Mouse (Mus musculus) T-cell, adult 2 months (primary cell): Measurements from ENCODE around the gene Slc10a1.
"Not testable (repeated sequence)": the region's sequence is repeated elsewhere in the genome, so short reads cannot be mapped to it uniquely, and the experiment has no call there.

Experiments
- DNase-seq: peaks from one replicate; pipeline ENCODE4 v3.0.0; 2022; ENCODE audit warnings: low spot score

Gene Slc10a1

DNA sequence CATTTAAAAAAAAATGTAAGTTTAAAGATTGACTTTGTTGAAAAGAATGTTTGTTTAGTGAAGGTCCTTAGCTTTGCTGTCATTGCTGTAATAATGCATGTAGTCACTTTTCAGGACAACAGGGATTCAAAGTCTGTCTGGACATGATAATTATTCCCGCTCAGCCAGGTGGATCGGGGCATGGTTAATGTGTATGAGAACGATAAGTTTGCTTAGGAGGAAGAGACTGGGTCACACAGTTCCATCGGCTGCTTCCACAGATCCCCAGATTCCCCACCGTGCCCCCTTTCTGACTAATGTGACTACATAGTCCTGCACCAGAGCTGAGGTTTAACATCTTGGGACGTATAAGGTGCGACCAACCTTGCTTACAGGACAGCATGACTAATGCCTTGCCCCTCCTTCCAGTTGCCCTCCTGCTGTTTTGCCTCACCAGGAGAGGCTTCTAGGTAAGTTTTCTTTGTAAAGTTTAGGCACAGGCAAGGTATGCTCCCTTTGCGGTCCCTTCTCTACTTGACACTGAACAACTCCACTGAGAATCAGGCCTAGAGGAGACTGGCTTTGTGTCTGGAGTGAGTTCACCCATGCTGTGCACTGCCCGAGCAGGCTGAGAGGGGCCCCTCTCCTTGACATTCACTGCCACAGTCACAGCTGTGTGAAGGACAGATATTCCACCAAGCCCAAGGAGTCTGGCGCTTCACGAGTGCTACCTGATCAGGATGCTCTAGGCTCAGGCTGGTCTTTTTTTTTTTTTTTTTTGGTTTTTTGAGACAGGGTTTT is 2.3 kb downstream of the Slc10a1 start:
- DNase-seq, result no peak

DNA sequence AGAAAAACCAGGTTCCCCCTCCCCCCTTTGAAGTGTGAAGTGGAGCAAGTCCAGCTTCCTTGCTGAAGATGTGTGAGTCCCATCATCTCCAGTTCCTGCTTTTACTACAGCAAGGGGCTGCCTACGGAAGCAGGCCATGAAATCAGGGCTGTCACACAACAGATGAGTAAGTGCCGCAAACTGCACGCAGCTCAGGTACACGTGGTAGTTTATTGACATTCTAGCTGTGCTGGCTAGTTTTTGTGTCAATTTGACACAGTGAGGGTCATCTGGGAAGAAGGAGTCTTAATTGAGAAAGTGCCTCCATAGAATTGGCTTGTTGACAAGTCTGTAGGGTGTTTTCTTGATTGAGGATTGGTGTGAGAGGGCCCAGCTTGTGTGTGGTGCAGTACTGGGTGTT is 5.9 kb downstream of the Slc10a1 start:
- no peak for DNase-seq

DNA sequence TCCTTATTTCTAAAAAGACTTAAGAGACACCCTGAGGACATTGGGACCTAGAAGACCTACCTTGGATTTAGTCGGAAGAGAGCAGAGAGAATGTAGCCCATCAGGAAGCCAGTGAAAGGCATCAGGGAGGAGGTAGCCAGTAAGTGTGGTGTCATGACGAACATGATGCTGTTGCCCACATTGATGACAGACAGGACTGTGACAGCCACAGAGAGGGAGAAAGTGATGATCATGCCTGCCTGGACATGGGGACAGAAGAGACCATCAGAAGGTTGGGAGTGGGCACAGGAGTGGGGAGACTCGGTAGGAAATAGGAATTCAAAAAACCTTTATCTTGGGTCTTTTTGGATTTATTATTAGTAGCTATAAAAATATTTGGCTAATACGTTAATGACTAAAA is 10.5 kb downstream of the Slc10a1 start:
- no peak for DNase-seq

DNA sequence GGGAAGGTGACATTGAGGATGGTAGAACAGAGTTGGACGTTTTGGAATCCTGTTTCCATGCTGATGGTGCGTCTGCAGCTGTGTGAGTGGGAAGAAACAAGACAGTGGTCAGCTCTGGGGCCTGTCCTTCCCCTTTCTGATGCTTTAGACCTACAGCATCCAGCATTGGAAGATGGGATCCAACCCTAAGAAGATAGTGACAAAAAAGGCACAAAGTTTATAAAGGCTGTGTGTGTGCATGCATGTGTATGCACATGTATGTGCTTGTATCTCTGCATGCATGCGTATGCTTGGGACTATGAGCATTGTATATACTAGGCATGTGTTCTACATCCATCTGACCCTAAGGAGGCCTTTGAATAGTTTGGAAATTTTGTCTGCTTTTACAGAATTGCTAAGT is 12.5 kb downstream of the Slc10a1 start:
- no peak for DNase-seq

DNA sequence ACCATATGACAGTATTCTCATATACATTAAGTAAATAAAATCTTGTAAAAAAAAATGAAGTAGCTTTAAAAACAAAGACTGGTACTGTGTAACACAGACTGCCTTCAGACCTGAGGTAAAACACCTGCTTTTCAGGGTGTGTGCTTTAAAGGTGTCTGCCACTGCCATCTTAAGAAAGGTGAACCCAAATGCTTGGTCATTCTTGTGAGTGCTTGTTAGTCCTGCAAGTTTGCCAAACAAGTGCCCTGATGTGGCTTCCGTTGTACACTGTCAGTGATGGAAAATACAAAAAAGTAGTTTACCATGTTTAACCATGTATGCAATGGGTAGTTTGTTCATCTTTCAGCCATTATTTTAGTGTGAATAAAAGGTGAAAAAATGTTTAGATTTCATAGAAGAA is 16.0 kb downstream of the Slc10a1 start:
- peak; percentile 15 for DNase-seq

DNA sequence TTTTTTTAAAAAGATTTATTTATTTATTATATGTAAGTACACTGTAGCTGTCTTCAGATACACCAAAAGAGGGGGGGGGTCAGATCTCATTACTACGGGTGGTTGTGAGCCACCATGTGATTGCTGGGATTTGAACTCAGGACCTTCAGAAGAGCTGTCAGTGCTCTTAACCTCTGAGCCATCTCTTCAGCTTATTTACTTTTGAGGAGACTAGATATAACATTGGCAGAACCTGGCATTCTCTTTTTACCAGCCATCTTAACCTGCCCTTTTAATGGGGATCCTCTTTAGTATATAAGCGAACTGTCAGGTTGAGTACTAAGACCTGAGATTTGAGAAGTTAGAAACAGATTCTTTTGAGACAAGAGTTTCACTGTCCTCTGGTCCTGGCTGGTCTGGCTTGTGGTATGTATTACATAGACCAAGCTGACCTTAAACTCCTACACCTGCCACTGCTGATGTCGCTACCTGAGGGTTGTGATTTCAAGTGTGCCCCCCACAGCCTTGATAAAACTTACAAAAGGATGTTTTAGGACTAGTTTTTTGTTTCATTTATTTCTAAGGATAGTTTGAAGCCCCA is 16.8 kb downstream of the Slc10a1 start:
- peak; percentile 15 for DNase-seq

DNA sequence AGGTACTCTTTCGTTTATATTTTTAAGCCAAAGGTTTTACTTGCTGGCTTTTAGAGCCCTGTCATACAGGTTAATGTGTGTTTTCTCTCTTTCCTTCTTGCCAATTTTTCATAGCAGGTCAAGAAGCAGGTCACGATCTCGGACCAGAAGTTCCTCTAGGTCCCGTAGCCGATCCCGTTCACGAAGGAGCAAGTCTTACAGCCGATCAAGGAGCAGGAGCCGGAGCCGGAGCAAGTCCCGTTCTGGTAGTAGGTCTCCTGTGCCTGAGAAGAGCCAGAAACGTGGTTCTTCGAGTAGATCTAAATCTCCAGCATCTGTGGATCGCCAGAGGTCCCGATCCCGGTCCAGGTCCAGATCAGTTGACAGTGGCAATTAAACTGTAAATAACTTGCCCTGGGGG is 18.9 kb downstream of the Slc10a1 start:
- DNase-seq, result not testable (repeated sequence)

DNA sequence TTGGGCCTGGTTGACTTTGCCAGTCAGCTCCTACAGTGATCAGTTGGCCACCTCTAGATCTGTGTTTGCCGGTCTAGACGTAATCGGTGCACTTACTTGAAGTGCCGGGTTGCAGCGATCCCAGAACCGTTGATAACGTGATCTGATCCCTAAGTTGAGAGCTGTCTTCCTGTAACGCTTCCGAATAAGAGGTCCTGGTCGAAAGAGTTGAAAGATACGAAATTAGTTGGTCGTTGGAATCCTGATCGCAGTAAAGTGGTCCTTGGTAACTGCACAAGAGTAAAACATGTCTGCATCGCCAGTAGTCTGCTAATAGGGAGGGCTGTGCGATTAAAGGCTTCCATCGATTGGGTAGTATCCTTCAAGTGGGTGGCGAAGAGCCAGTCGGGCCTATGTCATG is 20.3 kb downstream of the Slc10a1 start:
- no peak for DNase-seq

DNA sequence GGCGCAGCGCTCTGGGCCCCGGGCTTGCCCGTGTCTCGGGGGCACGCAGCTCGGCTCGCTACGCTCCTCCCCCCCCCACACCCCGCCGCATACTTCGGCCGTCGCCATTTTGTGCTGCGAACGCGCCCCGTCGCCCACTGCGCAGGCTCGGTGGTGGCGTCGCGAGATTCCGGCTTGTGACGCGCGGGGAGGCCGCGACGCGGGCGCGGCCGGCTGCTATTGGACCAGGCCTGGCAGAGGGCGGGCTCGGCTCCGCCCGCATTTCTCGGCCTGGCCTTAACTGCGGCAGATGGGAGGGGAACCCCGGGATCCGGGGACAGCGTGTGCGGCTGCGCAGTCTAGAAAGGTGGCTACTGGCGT is 22.5 kb downstream of the Slc10a1 start:
- DNase-seq, result peak; percentile 98

DNA sequence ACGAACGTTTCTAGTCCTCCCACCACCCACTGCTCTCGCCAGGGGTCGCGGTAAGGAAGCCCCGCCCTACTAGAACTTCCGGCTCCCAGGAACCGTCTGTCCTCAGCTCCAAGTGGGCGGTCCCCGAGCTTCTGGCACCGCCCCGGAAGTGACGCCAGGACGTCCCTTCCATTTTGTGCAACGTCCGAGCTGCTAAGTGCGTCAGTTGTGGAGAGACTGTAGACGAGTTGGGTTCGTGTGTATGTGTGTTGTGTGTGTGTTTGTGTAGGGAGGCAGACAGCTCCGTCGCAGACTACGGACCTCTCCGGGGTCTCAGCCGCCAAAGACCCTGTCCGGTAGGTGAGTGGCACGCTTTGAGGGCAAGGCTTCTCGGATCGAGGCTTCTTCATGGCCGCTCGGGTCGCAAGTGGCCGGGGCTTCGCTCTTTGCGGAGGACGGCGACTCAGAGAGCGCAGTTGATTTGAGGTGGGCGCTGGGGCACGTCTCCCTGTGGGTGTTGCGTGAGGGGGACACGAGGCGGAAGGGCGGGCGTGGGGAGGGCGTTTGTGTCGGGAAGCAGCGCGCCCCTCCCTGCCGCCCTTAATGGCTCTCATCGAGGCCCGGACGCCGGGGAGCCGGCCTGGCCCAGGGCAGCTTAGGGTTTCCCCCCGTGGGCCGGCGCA is 23.0 kb downstream of the Slc10a1 start, which contains the start of gene Srsf5:
Gene Srsf5, plus strand, starts transcription at position 171 of the 662 bp plus-strand sequence.
- peak; percentile 98 for DNase-seq

DNA sequence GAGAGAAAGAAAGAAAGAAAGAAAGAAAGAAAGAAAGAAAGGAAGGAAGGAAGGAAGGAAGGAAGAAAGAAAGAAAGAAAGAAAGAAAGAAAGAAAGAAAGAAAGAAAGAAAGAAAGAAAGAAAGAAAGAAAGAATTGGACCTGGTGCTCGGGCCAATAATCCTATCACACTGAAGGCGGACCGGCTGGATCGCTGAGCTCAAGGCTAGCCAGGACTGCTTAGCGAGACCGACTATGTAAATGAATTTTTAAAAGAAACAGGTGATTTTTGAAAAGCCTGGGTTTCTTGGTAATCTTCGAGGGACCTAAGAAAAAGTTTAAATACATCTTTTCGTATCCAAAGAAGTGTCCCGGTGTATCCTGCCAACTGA is 23.6 kb downstream of the Slc10a1 start:
- DNase-seq, result not testable (repeated sequence)

DNA sequence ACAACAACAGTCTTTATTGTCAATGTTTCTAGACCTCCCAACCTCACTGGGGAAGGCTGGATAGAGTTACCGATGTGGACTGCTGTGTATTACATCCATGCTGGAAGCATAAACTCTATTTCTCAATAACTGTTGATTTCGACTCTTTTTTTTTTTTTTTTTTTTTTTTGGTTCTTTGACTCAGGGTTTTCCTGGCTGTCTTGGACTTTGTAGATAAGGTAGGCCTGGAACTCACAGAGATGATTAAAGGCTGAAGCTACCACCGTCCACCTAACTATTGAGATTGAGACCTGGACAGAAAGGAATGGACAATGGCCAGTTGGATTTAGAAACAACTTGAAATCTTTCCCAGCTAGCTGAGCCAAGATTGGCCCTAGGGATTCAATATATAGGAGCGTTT is 24.3 kb downstream of the Slc10a1 start:
- DNase-seq, result no peak

DNA sequence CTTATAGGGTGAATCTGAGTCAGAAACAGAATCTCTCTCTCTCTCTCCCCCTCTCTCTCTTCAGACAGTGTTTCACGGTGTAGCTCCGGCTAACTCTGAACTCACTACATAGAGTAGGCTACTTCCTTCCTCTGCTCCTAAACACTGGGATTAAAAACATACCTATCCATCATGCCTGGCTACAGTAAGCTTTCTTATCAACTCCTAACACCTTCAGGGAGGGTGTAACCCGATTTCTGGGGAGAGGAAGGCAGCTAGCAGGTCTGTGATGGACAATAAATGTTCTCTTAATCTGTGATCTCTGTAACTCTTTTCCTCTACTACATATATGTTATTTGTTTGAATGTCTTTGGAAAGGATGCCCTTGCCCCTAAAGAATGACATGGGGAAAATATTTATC is 25.1 kb downstream of the Slc10a1 start:
- DNase-seq, result no peak

DNA sequence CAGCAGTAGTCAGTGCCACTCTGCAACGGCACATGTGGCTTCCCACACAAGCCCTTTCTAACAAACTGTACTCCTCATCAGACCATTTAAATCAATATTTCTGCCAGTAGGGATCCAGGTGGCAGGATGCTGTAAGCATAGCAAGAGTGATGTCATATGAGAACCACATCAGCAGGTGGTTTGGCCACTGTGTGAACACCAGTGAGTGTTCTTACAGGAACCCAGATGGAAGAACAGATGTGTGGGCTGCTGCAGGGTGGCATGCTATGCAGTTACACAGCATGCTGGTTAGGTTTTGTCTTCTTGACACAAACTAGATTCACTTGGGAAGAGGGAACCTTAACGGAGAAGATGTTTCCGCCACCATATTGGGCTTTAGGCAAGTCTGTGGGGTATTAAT is 26.6 kb downstream of the Slc10a1 start:
- no peak for DNase-seq

DNA sequence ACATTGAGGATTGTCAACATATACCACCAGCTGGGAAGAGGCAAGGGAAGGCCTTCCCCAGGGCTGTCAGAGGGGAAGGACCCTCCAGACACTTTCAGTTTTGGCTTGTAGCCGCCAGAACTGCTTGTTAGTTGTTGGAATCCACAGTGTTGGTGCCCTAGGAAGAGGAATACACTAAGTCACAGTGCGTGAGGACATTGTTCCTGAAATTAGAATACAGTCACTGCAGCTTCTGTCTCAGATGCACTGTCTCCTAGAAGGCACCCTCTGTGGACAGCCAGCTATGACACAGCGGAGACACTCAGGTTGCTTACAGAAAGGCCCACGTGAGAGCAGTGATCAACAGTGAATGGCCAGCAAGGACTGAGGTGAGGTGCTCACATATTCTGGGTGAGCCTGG is 29.3 kb downstream of the Slc10a1 start:
- DNase-seq, result no peak

DNA sequence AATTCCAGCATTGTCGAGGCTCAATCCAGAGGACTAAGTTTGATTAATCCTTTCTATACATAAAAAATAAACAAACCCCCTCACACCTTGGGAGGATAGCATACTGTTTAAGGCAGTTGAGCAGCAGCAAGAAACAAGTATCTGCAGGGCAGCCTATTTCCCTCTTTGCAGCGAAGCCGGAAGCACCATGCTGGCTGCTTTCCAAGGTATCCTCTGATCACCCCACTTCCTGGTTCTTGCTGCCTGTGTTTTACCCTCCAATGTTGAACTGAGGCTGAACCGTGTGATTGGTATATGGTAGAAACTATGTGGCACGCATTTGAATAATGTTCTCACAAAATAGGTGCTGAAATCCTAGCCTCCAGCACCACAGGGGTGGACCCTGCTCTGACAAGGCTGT is 29.9 kb downstream of the Slc10a1 start:
- peak; percentile 84 for DNase-seq

DNA sequence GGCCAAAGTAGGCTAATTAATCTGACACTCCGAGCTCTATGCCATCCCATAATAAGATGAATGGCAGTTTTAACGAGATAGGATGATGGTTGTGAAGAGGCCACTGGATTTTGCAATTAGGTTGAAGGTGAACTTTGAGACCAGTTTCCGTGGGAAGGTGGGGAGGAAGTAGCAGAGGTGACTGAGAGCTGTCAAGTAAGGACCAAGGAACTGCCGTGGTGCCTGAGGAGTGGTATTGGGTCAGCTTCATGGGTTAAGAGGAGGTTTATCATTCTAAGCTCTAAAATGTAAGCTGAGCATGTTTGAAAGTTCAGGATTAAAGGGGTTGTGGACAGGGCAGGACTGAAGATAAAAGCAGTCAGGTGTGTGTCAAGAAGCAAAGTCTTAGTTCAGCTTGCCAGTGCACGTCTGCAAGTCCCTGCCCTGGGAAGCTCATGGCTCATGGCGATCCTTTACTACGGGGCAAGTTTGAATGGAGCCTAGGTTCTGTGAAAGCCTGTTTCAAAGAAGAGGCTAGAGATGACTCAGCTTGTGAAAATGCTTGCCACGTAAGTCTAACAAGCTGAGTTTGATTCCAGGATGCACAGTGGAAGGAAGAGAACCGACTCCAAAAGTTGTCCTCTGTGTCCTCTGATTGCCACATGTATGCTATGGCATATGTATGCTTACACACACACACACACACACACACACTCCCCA is 31.0 kb downstream of the Slc10a1 start:
- DNase-seq, result no peak

DNA sequence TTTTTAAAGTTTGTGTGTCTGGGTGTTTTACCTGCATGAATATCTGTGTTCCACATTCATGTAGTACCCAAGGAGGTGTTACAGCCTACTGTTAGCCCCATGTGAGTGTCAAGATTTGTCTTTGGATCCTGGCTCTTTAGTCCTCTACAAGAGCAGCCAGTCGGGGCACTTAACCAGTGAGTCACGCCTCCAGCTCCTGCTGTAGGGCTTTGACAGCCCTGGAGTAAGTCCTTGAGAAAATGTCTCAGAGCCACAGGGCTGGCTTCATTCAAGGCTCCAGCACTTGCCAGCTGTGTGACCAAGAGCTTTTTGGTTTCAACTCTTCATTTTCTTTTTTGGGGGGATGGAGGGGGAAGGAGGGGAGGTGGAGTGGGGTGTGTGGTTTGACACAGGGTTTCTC is 31.8 kb downstream of the Slc10a1 start:
- no peak for DNase-seq

DNA sequence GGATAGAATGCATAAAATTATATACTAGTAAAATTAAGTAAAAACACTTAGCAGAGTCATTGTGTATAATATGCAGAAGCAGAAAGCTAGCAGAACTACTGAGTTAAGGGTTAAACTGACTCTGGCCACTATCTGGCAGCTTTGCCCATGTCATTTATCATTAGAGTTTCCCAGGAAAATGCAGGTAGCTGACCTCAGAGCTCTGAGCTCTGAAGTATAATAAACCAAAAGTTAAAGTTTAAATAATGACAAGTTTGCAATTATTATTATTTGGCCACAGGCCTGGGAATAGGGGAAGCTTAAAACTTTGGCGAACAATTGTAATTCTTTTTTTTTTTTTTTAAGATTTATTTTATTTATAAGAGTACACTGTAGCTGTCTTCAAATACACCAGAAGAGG is 35.6 kb downstream of the Slc10a1 start:
- no peak for DNase-seq

DNA sequence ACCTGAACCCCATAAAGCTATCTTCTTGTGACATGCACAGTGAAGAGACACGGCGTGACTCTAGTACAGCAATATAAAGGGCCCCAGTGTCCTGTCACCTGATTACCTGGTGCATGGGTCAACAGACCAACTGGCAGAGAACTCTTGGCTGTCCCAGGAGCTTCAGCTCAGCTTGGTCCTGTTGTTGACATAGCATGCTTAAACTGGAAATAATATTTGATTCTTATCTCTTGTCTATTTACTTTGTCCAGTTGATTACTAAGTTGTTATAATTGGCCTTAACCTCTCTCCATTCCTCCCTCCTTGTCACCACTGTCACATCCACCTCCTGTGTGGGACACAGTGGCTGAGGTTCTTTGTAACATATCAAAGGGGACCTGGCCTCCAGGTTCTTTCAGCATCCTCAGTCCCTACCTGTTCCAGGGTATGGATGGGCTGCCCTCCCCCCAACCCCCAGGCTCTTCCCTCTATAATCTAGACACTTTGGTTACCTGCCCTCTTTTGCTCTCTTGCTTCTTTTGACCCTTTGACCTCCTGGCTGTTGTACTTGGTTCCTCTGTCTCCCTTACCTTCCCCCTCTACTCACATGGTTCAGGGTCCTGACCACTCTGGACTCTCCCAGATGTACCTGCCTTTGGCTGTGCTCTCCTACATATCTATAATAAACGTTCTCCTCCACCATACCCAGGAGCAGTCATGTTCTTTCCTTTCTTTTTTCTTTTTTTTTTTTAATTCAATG is 36.9 kb downstream of the Slc10a1 start:
- DNase-seq, result no peak

DNA sequence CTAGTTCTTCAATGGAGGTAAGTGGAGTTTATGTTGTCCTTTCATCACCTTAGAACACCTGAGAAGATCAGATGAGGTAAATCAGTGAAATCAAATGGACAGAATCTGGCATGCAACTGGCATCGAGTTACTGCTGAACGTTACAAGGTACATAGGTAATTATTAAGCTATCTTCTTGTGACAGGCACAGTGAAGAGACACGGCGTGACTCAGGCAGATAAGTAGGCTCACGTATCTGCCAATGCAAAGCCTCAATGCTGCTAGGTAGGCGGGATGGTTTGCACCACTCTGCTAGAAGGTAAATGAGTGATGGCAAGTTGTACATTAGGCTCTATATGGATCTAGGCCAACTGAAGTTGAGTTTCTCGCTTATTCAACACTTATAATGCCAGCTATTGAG is 38.4 kb downstream of the Slc10a1 start:
- no peak for DNase-seq

DNA sequence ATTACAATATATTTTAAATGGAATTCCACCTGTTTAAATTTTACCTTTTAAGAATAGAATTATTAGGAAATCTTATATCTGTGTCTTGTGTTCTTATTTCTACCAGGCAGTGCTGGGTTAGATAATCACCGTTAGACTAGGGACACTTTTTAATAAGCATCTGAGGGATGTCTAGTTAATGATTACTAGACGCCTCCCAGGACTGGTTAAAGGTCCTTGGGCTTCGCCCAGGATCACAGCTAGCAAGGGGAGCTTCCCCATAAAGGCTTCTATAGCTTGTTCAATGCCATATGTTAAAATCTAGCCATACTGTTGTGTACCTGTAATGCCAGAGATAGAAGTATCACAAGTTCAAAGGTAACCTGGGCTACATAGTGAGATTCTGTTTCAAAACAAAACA is 39.6 kb downstream of the Slc10a1 start:
- no peak for DNase-seq
